Mouse (Mus musculus): ENCODE data around the gene Zfp462.

The Zfp462 gene

DNA sequence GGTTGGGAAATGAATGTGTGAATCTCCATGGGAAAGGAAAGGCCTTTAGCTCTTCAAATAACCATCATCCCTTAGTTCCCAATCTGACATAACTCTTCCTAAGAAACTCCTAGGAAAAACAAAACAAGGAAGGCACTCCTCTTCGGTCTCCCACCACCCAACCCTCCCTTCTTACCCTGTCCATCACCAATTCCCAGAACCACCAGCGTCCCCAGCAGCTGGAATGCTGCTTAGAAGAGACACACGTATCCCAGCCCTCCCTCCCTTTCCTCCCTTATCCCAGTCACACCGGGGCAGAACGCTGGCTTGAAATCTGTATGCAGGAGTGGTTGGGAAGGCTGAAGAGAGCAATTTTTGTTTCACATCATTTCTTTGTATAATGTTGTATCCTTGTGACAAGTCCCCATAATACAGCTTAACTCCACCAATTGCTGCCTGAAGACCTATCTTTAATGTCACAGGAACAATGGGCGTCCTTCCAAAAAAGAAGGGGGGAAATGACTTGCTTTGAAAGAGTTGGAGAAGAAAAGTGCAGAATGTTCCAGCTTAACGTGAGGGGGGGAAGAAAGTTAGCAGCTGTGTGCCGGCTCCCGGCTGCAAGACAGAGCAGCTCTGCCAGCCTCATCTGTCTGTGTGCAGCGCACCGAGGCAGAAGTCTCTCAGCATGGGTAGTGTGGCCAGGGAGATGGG is 180.3 kb downstream of the Zfp462 start:
- DNase-seq: no peak

DNA sequence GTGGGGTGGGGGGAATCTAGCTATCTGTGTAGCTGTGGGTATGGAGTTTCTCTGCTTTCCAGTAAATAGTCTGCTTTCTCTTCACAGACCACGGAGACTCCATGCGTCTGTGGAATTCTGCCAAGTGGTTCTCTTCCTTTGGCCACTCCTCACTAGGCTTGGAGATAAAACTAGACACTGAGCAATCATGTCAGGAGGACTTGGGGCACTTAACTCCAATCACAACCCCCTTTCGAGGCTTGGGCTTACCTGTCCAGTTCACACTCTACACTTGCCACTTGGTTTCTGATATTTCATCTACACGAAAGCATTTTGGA is 180.8 kb downstream of the Zfp462 start:
- no peak for DNase-seq

DNA sequence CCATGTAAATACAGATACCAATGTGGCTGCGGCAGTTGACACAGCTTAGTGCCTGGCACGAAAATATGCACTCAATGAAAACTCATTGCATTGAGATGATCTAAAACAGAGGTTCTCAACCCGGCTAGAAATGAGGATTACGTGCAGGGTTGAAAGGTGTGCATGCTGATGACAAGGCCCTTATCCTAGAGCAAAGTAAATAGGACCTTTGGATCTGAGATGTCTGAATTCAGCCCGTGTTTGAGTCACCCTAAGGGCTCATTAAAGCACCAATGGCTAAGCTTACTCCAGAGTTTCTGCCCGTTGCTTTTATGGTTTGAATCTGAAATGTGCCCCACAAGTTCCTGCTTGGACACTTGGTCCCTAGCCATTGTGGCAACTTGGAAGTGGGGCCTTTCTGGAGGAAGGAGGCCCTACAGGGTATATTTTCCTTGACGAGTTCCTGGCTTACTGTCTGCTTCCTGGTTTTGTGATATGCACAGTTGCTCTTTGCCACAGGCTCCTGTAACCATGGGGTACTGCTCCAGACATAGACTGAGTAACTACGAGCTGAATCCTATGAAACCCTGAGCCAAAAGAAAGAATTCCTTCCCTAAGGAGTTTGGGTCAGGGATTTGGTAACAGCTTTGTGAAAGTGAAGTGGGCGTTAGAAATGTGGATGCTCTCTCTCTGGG is 182.5 kb downstream of the Zfp462 start:
- no peak for DNase-seq

DNA sequence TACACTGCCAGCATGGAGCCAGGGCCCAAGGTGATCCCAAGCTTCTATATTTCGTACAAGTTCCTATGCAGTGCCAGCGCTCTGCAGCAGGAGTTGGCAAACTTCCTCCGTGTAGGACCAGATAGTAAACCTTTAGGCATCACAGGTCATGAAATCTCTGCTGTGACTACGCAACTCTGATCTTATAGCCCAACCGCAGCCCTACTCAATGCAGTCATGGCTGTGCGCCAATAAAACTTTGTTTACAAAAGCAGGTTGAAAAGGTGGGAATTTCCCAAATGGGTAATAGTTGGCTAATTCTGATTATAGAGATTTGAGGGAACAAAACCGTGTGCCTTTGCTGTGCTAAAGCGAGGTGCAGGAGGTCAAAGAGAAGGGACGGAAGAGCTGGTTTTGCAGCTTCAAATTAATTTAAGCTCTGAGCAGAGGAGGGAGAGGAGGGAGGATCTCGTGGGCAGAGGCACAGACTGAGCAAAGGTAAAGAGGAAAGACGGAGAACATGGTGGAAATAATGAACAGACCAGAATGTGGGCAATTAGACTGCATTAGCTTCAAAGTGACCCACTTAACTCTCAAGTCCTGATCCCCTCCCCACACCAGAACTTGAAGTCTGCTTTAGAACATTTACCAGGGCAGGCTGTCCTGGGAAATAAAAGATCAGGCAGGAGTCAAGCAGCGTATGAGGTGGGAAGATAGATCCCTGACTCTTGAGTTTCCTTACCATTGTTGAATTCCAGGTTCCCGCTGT is 183.4 kb downstream of the Zfp462 start:
- DNase-seq: no peak

Data from right cerebral cortex, postnatal 25 days (tissue).